Mouse (Mus musculus): Measurements from ENCODE around the gene Trmt1. TPM values are rescaled to one million over a fixed set of nuclear protein-coding genes. Genes with fewer than 3 reads are reported as not detected.

The Trmt1 gene
- polyA plus RNA-seq, 1 experiment from 2014 or later, result 66.8 TPM

- Histone ChIP-seq H3K4me1 (ENCODE audit: control insufficient read depth, insufficient read depth, low read depth, low read length) (peaks cover 50% of the 10 kb centered on the region), H3K9me3 (ENCODE audit: control insufficient read depth, low read length) (no peaks in the 10 kb centered on the region), H3K4me3 (ENCODE audit: low read length) (no peak overlapping the region), H3K36me3 (ENCODE audit: control insufficient read depth, insufficient read depth, low read length) (no peaks in the 10 kb centered on the region), H3K27ac (ENCODE audit: low read depth, low read length) (peak overlapping the region; percentile 73), H3K27me3 (replicated peaks; ENCODE audit: control insufficient read depth, insufficient read depth, low read length) (peaks cover 4% of the 10 kb centered on the region; the same call in 1 of the 2 replicates), H3K4me2 (ENCODE audit: low read length) (no peak overlapping the region), H3K9ac (ENCODE audit: low read depth, low read length) (no peak overlapping the region)
- WGBS, result 42% methylated on average over 3 of the region's 3 CpGs
- no peak for ATAC-seq
Observed at GRCm38 (mm10) chr8:84711312-84711711, 25.2 kb downstream of the Trmt1 start.

- Histone ChIP-seq H3K36me3 (ENCODE audit: control insufficient read depth, insufficient read depth, low read length) (no peaks in the 10 kb centered on the region), H3K27ac (ENCODE audit: low read depth, low read length) (peak overlapping the region; percentile 73), H3K4me3 (ENCODE audit: low read length) (no peak overlapping the region), H3K4me1 (ENCODE audit: control insufficient read depth, insufficient read depth, low read depth, low read length) (peaks cover 46% of the 10 kb centered on the region), H3K9ac (ENCODE audit: low read depth, low read length) (0 out of 2 replicates have a peak overlapping the region, but pooled peaks have one; percentile 40), H3K9me3 (ENCODE audit: control insufficient read depth, low read length) (no peaks in the 10 kb centered on the region), H3K27me3 (replicated peaks; ENCODE audit: control insufficient read depth, insufficient read depth, low read length) (peaks cover 7% of the 10 kb centered on the region; the same call in 1 of the 2 replicates), H3K4me2 (ENCODE audit: low read length) (no peak overlapping the region)
- ATAC-seq, result peak; percentile 85
- WGBS, result 13% methylated on average over 11 of the region's 11 CpGs
Observed at GRCm38 (mm10) chr8:84711933-84712758, 26.0 kb downstream of the Trmt1 start.

GRCm38 (mm10) chr8:84712759-84713120 is 26.6 kb downstream of the Trmt1 start:
- no peak overlapping the region for H3K9ac ChIP-seq (ENCODE audit: low read depth, low read length)
- 16% methylated on average over 3 of the region's 3 CpGs for WGBS

GRCm38 (mm10) chr8:84713381-84713780 is 27.3 kb downstream of the Trmt1 start:
- peaks cover 3% of the 10 kb centered on the region for H3K27me3 ChIP-seq (replicated peaks; ENCODE audit: control insufficient read depth, insufficient read depth, low read length)
- peak overlapping the region; percentile 73 for H3K27ac ChIP-seq (ENCODE audit: low read depth, low read length)
- no peak for ATAC-seq
- no peak overlapping the region for H3K9ac ChIP-seq (ENCODE audit: low read depth, low read length)
- H3K4me3 ChIP-seq (ENCODE audit: low read length), result no peak overlapping the region
- no peaks in the 10 kb centered on the region for H3K9me3 ChIP-seq (ENCODE audit: control insufficient read depth, low read length)
- H3K4me1 ChIP-seq (ENCODE audit: control insufficient read depth, insufficient read depth, low read depth, low read length), result peaks cover 39% of the 10 kb centered on the region
- WGBS, result 45% methylated on average over 4 of the region's 4 CpGs
- H3K4me2 ChIP-seq (ENCODE audit: low read length), result no peak overlapping the region
- no peaks in the 10 kb centered on the region for H3K36me3 ChIP-seq (ENCODE audit: control insufficient read depth, insufficient read depth, low read length)

More at GRCm38 (mm10) chr8:84712759-84713120, 26.6 kb downstream of the Trmt1 start:
- Histone ChIP-seq H3K27ac (ENCODE audit: low read depth, low read length) (peak overlapping the region; percentile 73), H3K4me2 (ENCODE audit: low read length) (no peak overlapping the region), H3K9me3 (ENCODE audit: control insufficient read depth, low read length) (no peaks in the 10 kb centered on the region), H3K36me3 (ENCODE audit: control insufficient read depth, insufficient read depth, low read length) (no peaks in the 10 kb centered on the region), H3K4me3 (ENCODE audit: low read length) (no peak overlapping the region), H3K4me1 (ENCODE audit: control insufficient read depth, insufficient read depth, low read depth, low read length) (peaks cover 43% of the 10 kb centered on the region), H3K27me3 (replicated peaks; ENCODE audit: control insufficient read depth, insufficient read depth, low read length) (peaks cover 3% of the 10 kb centered on the region; the same call in 1 of the 2 replicates)
- ATAC-seq, result no peak; the same call in 1 of the 2 replicates

- H3K4me3 ChIP-seq (ENCODE audit: low read length), result no peak overlapping the region
- H3K4me1 ChIP-seq (ENCODE audit: control insufficient read depth, insufficient read depth, low read depth, low read length), result peaks cover 41% of the 10 kb centered on the region
- H3K9me3 ChIP-seq (ENCODE audit: control insufficient read depth, low read length), result no peaks in the 10 kb centered on the region
- no peak overlapping the region for H3K4me2 ChIP-seq (ENCODE audit: low read length)
- peak overlapping the region; percentile 47 for H3K9ac ChIP-seq (ENCODE audit: low read depth, low read length)
- WGBS, result 47% methylated on average over 4 of the region's 4 CpGs
- ATAC-seq, result no peak
- peak overlapping the region; percentile 73 for H3K27ac ChIP-seq (ENCODE audit: low read depth, low read length)
- H3K27me3 ChIP-seq (replicated peaks; ENCODE audit: control insufficient read depth, insufficient read depth, low read length), result peaks cover 3% of the 10 kb centered on the region
- H3K36me3 ChIP-seq (ENCODE audit: control insufficient read depth, insufficient read depth, low read length), result no peaks in the 10 kb centered on the region
Observed at GRCm38 (mm10) chr8:84714161-84714560, 28.1 kb downstream of the Trmt1 start.

GRCm38 (mm10) chr8:84715893-84716468 is 29.9 kb downstream of the Trmt1 start:
- Histone ChIP-seq H3K4me2 (ENCODE audit: low read length) (peak overlapping the region; percentile 33), H3K4me1 (ENCODE audit: control insufficient read depth, insufficient read depth, low read depth, low read length) (peaks cover 33% of the 10 kb centered on the region), H3K27me3 (replicated peaks; ENCODE audit: control insufficient read depth, insufficient read depth, low read length) (peaks cover 3% of the 10 kb centered on the region), H3K36me3 (ENCODE audit: control insufficient read depth, insufficient read depth, low read length) (no peaks in the 10 kb centered on the region), H3K9me3 (ENCODE audit: control insufficient read depth, low read length) (no peaks in the 10 kb centered on the region), H3K9ac (ENCODE audit: low read depth, low read length) (peak overlapping the region; percentile 25), H3K4me3 (ENCODE audit: low read length) (peak overlapping the region; percentile 1; the same call in 1 of the 2 replicates), H3K27ac (ENCODE audit: low read depth, low read length) (peak overlapping the region; percentile 67)
- 7% methylated on average over 26 of the region's 27 CpGs for WGBS
- no peak for ATAC-seq

- Histone ChIP-seq H3K4me3 (ENCODE audit: low read length) (no peak overlapping the region), H3K4me2 (ENCODE audit: low read length) (no peak overlapping the region), H3K9me3 (ENCODE audit: control insufficient read depth, low read length) (no peaks in the 10 kb centered on the region), H3K36me3 (ENCODE audit: control insufficient read depth, insufficient read depth, low read length) (no peaks in the 10 kb centered on the region), H3K27ac (ENCODE audit: low read depth, low read length) (no peak overlapping the region), H3K27me3 (replicated peaks; ENCODE audit: control insufficient read depth, insufficient read depth, low read length) (peaks cover 3% of the 10 kb centered on the region), H3K4me1 (ENCODE audit: control insufficient read depth, insufficient read depth, low read depth, low read length) (peaks cover 29% of the 10 kb centered on the region), H3K9ac (ENCODE audit: low read depth, low read length) (no peak overlapping the region)
- no peak for ATAC-seq
- 80% methylated on average over 11 of the region's 11 CpGs for WGBS
Observed at GRCm38 (mm10) chr8:84716790-84717189, 30.7 kb downstream of the Trmt1 start.

GRCm38 (mm10) chr8:84718476-84718875 is 32.4 kb downstream of the Trmt1 start:
- Histone ChIP-seq H3K27ac (ENCODE audit: low read depth, low read length) (no peak overlapping the region), H3K4me1 (ENCODE audit: control insufficient read depth, insufficient read depth, low read depth, low read length) (peaks cover 35% of the 10 kb centered on the region), H3K4me3 (ENCODE audit: low read length) (no peak overlapping the region), H3K36me3 (ENCODE audit: control insufficient read depth, insufficient read depth, low read length) (no peaks in the 10 kb centered on the region), H3K27me3 (replicated peaks; ENCODE audit: control insufficient read depth, insufficient read depth, low read length) (peaks cover 3% of the 10 kb centered on the region), H3K9ac (ENCODE audit: low read depth, low read length) (no peak overlapping the region), H3K4me2 (ENCODE audit: low read length) (no peak overlapping the region), H3K9me3 (ENCODE audit: control insufficient read depth, low read length) (no peaks in the 10 kb centered on the region)
- ATAC-seq, result no peak
- 89% methylated on average over 5 of the region's 5 CpGs for WGBS

- ATAC-seq, result no peak
- H3K4me1 ChIP-seq (ENCODE audit: control insufficient read depth, insufficient read depth, low read depth, low read length), result peaks cover 35% of the 10 kb centered on the region
- H3K27me3 ChIP-seq (replicated peaks; ENCODE audit: control insufficient read depth, insufficient read depth, low read length), result peaks cover 3% of the 10 kb centered on the region
- H3K36me3 ChIP-seq (ENCODE audit: control insufficient read depth, insufficient read depth, low read length), result no peaks in the 10 kb centered on the region
- no peak overlapping the region for H3K9ac ChIP-seq (ENCODE audit: low read depth, low read length)
- no peak overlapping the region for H3K4me3 ChIP-seq (ENCODE audit: low read length)
- H3K9me3 ChIP-seq (ENCODE audit: control insufficient read depth, low read length), result no peaks in the 10 kb centered on the region
- 84% methylated on average over 5 of the region's 5 CpGs for WGBS
- no peak overlapping the region for H3K27ac ChIP-seq (ENCODE audit: low read depth, low read length)
- H3K4me2 ChIP-seq (ENCODE audit: low read length), result no peak overlapping the region
Observed at GRCm38 (mm10) chr8:84718959-84719690, 33.0 kb downstream of the Trmt1 start.
